Mouse (Mus musculus): ENCODE data around the gene Rsu1. TPM values are rescaled to one million over a fixed set of nuclear protein-coding genes. Genes with fewer than 3 reads are reported as not detected.

The Rsu1 gene
- total RNA-seq, 4 experiments from 2014 or later, result 29.8 to 42.3 (median 32.0) TPM

- DNase-seq (ENCODE audit: low spot score in 2 of 2), result no peak
Observed at GRCm38 (mm10) chr2:13169158-13169890, 101.9 kb downstream of the Rsu1 start.

GRCm38 (mm10) chr2:13168743-13169142 lies 102.5 kb downstream of the Rsu1 start:
- DNase-seq (ENCODE audit: low spot score in 2 of 2), result no peak

DNA sequence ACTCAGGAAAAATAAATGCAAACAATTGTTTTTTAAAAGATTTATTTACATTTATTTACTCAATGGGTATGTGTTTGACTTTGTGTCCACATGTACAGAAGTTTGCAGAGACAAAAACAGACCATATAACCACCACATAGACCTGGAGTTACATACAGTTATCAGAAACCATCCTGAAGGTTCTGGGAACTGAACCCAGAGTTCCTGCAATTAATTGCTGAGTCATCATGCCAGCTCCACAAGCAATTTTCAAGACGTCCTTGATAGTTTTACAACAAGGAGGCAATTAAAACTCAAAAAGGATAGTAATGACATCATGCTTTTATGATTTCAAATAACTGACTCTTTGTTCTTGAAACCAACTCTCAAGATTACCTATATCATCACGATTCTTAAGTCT lies 109.5 kb downstream of the Rsu1 start:
- no peak for DNase-seq (ENCODE audit: low spot score in 2 of 2)

DNA sequence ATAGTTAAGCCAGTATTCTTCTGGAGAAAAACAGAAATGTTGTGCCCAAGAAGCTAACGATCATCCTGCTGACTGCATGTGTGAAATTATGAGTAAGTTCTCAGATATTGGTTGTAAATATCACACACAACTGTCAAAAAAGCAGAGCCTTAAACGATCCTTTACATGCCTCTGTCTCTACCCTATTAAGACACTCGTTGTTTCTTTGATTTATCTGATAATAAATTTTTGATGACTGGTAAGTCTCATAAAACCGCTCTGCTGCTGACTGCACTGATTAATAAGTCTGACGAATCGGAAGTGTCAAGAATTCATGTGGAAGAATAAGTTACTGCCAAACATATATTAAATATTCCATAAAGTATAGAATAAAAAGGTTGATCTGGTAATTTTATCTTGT lies 126.0 kb downstream of the Rsu1 start:
- DNase-seq (ENCODE audit: low spot score in 2 of 2), result no peak

DNA sequence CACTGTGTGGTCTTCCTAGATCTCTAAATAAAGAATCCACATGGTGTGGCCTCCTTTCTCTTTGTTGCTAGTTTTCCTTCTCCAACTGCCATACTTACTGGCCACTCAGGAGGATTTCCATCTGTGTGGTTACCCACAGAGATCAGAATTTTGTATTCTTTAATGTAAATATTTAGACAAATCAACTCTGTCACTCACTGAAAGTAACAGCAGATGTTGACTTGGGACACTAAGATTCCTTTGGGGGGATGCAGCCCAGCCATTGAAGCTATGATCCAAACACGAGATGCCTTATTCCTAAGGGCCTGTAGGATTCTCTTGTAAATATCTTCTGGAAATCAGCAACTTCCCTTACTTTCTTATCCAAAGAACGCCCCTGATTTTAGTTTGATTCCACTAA lies 136.3 kb downstream of the Rsu1 start:
- DNase-seq (ENCODE audit: low spot score in 2 of 2), result no peak

GRCm38 (mm10) chr2:13132841-13133240 lies 138.4 kb downstream of the Rsu1 start:
- no peak for DNase-seq (ENCODE audit: low spot score in 2 of 2)

DNA sequence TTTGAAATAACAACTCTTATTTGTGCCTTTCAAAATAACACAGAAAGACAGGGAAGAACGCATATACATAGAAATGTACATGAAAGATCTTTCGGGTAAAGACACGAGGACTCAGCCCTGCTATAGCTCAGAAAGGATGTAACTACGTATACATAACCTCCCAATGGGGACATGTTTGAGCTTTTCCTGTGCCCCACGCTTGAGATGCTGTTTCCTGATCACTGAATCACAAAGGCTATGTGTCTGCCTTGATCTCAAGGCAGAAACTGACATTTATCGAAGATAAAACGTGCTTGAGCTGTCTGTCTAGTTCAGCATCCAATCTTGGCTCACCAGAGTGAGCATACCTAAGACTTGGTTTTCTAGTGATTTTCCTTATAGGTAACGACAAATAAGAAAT lies 138.8 kb downstream of the Rsu1 start:
- no peak for DNase-seq (ENCODE audit: low spot score in 2 of 2)

DNA sequence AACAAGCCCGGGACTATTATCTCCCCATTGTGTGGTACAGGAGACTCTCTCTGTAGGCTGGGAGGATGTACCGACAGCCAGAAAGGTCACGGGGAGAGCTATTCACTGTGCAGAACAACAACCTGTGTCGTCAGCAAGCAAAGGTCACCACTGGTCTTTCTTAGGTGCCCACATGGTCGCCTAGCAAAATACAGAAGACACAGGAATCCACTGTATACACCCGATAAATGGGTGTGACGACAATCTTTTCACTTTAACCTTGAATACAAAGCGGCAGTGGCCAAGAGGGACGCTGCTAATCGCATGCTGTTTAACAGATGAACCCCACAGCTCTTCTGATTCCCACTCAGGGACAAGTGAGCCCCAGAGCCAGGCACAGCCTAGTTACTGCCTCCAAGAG lies 141.4 kb downstream of the Rsu1 start:
- DNase-seq (ENCODE audit: low spot score in 2 of 2), result no peak

DNA sequence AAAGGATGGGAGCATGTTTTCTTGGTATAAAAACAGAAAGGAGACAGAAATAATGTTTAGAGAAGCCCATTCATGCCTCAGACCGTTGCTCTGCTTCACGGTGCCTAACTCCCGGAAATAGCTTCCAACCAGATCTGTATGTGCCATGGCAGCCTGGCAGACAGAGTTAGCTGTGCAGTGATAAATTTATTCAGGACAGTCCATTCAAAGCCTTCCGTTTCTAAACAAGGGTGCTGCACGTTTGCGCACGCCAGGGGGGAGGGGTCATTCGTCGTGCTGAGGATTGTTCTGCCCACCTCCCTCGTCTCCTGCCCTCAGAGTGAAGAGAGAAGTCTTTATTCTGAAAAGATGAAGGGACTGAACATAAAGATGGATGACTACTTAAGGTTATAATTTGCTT lies 141.9 kb downstream of the Rsu1 start:
- DNase-seq (ENCODE audit: low spot score in 2 of 2), result peak in 1 of 2 experiments; percentile 4

DNA sequence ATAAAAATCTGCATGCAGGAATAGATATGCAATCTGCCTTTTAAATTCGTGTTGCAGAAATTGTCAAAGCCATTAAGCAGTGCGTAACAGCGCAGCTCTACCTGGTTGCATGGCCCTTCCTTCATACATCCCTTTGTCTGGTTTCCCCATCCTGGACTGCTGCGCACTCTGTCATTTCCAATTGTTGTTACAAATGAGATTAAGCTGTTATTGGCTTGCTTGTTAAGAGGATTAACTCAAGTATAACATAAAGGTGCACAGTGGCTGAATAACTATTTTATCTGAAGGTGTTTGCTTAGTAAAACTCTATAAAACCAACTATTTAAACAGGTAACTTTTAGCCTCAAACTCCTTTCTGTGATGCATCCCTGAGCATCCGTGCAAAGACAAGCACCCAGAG lies 150.8 kb downstream of the Rsu1 start:
- no peak for DNase-seq (ENCODE audit: low spot score in 2 of 2)

GRCm38 (mm10) chr2:13117896-13118295 lies 153.3 kb downstream of the Rsu1 start:
- DNase-seq (ENCODE audit: low spot score in 2 of 2), result no peak

- DNase-seq (ENCODE audit: low spot score in 2 of 2), result no peak
Observed at GRCm38 (mm10) chr2:13106531-13106930, 164.7 kb downstream of the Rsu1 start.

DNA sequence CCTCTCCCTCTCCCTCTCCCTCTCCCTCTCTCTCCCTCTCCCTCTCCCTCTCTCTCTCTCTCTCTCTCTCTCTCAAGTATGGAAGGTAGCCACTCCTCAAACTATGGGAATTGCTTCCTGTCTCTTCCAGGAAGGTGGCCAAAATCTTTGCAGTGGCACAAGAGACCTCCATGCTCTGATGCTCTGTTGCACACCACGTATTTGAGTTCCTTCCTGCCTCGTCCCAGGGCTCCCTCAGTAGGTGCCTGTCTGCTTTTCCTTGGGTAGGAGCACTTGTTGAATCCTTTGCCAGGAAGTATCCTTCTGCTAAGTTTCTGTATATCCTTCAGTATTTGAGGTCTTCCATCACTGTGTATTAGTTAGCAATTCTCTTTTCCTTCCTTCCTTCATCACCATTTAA lies 166.8 kb downstream of the Rsu1 start:
- no peak for DNase-seq (ENCODE audit: low spot score in 2 of 2)

DNA sequence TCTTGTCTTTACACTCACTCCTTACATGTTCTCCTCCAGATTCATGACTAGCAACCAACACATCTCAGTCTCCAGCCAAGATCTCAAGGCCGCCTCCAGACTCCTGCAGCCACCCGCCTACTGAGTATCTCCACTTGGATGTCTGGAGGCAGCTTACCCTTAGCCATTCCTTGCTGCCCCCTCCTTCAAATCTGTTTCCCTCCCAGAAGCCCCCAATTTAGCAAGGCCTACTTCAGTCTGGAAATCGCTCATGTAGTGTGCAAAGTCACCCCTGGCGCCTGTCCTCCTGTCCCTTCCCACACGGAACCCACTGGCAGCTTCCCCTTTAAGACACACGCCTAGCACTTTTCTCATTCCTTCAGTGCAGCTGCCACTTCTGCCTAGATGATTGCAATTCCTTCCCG lies 167.4 kb downstream of the Rsu1 start:
- peak; percentile 18 to 84 for DNase-seq (ENCODE audit: low spot score in 2 of 2)

DNA sequence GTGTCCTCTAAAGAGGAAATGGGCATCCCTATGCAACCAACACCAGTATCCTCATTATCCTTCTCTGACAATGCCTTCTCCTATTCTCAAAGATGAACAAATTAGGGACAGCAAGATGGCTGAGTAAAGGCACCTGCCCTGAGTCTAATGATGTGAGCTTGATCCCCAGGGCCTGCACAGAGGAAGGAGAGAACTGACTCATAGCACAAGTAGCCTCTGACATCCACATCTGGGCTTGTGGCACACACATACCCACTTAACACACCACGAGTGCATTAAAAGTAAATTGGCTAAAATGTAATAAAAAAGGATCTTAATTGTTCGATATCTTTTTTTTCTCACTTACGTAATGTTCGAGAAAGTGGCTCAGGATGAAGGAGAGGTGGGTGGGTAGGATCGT lies 177.2 kb downstream of the Rsu1 start:
- no peak for DNase-seq (ENCODE audit: low spot score in 2 of 2)

- no peak for DNase-seq (ENCODE audit: low spot score in 2 of 2)
Observed at GRCm38 (mm10) chr2:13093570-13093969, 177.6 kb downstream of the Rsu1 start.

- no peak for DNase-seq (ENCODE audit: low spot score in 2 of 2)
Observed at GRCm38 (mm10) chr2:13091399-13092015, 179.7 kb downstream of the Rsu1 start.

GRCm38 (mm10) chr2:13090841-13091240 lies 180.4 kb downstream of the Rsu1 start:
- no peak for DNase-seq (ENCODE audit: low spot score in 2 of 2)

GRCm38 (mm10) chr2:13089861-13090260 lies 181.4 kb downstream of the Rsu1 start:
- DNase-seq (ENCODE audit: low spot score in 2 of 2), result no peak

- peak in 1 of 2 experiments; percentile 53 for DNase-seq (ENCODE audit: low spot score in 2 of 2)
Observed at GRCm38 (mm10) chr2:13088266-13088665, 182.9 kb downstream of the Rsu1 start.

DNA sequence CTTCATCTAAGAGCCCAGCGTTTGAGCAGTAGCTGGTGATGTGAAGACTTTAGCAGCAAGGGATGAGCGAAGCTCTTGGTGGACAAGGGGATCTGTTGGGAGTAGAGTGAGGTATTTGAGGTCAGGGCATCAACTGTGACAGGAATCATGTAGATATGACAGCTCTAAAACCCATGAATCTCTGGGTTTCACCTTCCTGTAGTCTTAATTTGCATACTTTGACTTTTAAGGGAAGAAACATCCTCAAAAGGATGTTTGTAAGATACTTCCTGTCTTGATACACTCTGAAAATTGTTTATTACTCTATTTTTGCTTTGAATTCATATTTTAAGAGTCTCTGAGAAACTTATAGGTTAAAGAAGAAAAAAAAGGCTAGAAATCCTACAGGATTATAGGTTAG lies 183.4 kb downstream of the Rsu1 start:
- no peak for DNase-seq (ENCODE audit: low spot score in 2 of 2)

DNA sequence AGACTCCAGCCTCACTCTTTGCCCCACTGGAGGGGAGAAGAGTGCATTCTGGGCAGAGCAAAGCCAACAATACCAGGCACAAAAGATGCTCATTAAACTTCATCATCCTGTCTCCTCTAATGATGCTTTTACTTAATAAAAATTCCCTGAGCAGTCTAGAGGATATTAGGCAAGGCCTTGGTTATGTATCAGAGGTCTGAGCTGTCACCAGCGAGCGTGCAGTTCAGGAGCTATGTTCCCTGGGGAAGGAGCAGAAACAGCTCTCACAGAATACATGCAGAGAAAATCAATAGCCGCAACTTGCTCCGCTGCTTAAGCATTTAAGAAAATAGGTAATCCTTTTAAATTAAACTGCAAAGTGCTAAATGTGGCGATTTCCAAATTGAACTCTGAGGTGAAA lies 187.0 kb downstream of the Rsu1 start:
- no peak for DNase-seq (ENCODE audit: low spot score in 2 of 2)

DNA sequence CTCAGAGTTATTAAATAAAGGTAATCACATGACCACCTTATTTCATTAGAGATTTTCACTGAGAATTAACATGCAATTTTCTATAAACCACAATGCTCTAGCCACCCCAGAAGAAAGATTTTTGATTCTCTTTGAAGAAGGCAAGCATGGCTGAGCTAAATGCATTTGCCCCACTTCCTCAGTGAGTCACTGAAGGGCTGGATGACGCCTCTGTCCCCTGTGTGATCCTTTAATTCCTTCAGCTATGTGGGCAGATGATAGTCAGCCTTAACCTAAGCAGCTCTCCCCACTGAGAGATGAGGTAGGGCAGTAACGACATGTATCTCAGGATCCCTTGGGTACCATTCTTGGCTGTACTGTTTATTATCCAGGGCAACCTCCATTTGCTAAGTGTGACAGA lies 190.7 kb downstream of the Rsu1 start:
- DNase-seq (ENCODE audit: low spot score in 2 of 2), result no peak

Measured in left cerebral cortex, adult 8-10 months (tissue).